Mouse (Mus musculus): ENCODE measurements around the gene Xpo6. TPM values are rescaled to one million over a fixed set of nuclear protein-coding genes. Genes with fewer than 3 reads are reported as not detected.

Gene Xpo6
- polyA plus RNA-seq (2017; shearing (Covaris generic)): 226 TPM

GRCm38 (mm10) chr7:126200178-126200996 lies at the start of gene Xpo6:
Gene Xpo6, minus strand, starts transcription at chr7:126200501.

DNA sequence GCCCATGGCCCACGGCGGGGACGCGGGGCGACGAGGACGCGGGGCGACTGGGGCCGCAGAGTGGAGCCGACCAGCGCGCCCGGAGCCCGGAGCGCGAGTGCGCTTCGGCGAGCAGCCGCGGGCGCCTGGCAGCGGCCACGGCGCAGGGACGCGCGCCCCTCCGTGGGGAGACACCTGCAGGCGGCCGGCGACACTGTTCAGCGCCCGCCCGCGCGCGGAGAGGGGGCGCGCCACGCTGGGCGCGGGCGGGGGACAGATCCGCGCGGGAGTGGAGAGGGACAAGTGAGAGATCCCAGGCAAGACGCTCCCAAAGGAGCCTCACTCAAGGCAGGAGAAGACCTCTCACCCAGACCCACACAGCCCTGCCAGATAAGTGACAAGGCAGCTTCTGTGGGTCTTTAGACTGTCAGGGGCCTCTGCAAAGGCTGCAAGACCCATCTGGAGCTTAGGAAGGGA lies 118.0 kb downstream of the Xpo6 start, which contains the start of gene Gsg1l:
Gene Gsg1l (minus strand): TSS at position 126 of the 456 bp plus-strand sequence.

Other genes with a start within 250 kb of the Xpo6 start
- gene Gsg1l, start 118.1 kb downstream of the Xpo6 start, polyA plus RNA-seq (2017; shearing (Covaris generic)): not detected
- gene Sbk1, start 72.1 kb upstream of the Xpo6 start, polyA plus RNA-seq (2017; shearing (Covaris generic)): 65.8 TPM
- gene Lat, start 169.1 kb upstream of the Xpo6 start, polyA plus RNA-seq (2017; shearing (Covaris generic)): 801 TPM
- gene Spns1, start 176.9 kb upstream of the Xpo6 start, polyA plus RNA-seq (2017; shearing (Covaris generic)): 59.5 TPM
- 5.1 TPM for gene Nfatc2ip, start 196.2 kb upstream of the Xpo6 start, polyA plus RNA-seq (2017; shearing (Covaris generic))
- 2.3 TPM for gene Cd19, start 214.4 kb upstream of the Xpo6 start, polyA plus RNA-seq (2017; shearing (Covaris generic))
- 59.4 TPM for gene Rabep2, start 228.3 kb upstream of the Xpo6 start, polyA plus RNA-seq (2017; shearing (Covaris generic))

Data from CD4-positive, CD25-positive, alpha-beta regulatory T cell (primary cell).